Mouse (Mus musculus): ENCODE measurements around the gene G430095P16Rik. TPM values are rescaled to one million over a fixed set of nuclear protein-coding genes. Genes with fewer than 3 reads are reported as not detected.

Gene G430095P16Rik
- total RNA-seq, 2 experiments from 2014 or later: 0.46 TPM; not detected in 1

GRCm38 (mm10) chr8:84702963-84703465 is 19.8 kb upstream of the G430095P16Rik start:
- no peak for DNase-seq

DNA sequence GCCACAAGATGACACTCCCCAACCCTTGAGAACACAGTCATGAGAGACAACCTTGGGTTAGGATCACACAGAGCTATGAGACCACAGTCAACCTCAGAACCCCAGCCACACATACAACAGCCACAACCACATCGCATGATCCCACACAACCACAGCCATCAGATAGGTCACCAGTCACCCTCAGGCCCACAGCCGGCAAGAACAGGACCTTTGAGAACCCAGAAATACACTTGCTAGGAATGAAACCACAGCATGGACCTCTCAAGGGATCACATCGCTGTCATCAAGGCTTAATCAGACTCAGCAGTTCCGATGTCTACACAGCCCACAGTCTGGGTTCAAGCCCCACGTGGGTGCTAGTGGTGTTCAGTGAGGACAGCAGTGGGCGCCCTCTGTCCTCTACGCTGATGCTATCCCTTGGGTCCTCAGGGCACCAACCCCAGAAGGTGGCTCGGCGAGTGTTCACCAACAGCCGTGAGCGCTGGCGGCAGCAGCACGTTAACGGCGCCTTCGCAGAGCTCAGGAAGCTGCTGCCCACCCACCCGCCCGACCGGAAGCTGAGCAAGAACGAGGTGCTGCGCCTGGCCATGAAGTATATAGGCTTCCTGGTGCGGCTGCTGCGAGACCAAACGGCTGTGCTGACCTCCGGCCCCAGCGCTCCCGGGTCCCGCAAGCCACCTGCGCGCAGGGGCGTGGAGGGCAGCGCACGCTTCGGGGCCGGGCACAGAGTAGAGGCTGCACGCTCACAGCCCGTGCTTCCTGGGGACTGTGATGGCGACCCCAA is 19.1 kb upstream of the G430095P16Rik start:
- no peak for DNase-seq

DNA sequence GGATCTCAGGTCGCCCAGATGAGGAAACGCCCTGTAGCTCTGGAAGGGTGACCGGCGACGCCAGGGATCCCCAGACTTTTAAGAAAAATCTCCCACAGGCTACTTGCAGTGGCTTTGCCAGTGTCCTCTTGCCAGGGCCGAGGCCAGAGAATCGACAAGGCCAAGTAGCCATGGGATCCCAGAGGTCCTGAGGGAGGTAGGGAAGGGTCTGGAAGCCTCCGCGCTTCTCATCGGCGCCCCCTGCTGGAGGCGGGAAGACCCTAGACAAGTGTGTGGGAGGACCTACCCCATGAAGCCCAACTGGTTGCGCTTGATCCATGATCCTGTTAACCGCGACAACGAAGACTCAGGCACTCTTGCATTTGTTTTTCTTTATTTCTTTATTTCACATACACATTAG is 18.5 kb upstream of the G430095P16Rik start:
- DNase-seq: peak; percentile 77 to 88

DNA sequence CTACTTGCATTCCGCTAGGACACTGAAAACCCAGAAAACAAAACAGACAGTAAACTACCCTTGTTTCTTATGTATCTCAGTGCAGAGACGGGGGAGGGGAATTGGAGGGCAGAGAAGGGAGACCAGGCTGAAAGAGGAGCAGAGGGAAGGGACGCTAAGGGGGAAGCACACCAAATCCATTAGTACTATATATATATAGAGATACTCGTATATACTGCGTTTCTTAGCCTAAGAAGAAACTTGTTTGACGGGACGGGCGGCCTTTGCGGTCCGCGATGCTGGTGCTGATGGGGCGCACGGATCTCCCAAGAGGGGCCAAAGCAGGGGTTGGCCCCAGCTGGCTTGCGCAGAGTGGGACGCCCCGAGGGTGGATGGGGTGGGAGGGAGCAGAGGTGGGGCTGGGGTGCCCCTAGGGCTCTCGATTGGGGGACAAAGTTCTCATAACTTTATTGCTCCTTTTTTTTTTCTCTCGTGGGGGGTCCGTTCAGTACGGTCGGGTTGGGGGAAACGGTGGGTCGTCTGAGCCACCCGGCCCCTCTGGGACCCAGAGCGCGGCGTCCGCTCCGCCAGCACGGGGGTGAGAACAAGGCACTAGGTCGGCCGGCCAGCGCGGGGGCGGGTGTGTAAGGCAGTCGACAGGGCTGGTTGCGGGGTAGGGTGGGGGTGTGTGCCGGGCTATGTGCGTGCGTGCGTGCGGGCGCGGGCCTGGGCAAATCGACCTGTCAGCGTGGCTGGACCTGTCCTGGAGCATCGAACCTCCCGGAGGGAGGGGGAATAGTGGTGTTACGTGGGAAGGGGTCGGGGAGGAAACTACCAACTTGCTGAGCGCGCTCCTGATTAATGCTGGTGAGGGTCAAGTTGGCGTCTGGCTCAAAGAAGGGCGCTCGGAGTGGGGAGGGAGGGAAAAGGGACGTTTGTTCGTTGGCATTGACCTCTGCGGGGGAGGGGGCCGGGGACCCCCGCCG is 17.7 kb upstream of the G430095P16Rik start:
- DNase-seq: peak in 1 of 2 experiments; percentile 51

GRCm38 (mm10) chr8:84705960-84706359 is 16.8 kb upstream of the G430095P16Rik start:
- DNase-seq: no peak

GRCm38 (mm10) chr8:84706610-84707266 is 16.1 kb upstream of the G430095P16Rik start:
- peak in 1 of 2 experiments; percentile 58 for DNase-seq

GRCm38 (mm10) chr8:84707267-84707883 is 15.4 kb upstream of the G430095P16Rik start:
- peak in 1 of 2 experiments; percentile 59 for DNase-seq

DNA sequence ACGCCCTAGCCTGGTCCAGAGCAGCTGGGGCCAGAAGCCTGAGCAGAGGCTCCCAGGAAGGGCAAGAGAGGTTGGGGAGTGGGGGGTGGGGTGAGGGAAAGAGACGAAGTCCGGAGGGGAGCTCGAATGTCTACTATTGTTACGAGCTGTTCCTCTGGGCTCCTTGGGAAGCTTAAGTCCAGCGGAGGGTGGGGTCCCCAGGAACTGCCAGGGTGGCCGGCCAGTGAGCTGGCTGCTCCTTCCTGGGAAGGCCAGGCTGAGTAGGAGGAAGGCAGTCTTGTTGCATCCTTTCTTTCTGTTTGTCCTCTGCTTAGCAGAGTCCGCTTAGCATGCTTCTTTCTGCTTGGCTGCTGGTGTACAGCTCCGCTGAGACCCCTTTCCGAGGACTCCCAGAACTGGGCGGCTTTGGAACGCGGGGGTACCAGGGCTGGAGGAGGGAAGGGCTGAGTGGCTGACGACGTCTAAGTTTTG is 14.7 kb upstream of the G430095P16Rik start:
- DNase-seq: no peak

DNA sequence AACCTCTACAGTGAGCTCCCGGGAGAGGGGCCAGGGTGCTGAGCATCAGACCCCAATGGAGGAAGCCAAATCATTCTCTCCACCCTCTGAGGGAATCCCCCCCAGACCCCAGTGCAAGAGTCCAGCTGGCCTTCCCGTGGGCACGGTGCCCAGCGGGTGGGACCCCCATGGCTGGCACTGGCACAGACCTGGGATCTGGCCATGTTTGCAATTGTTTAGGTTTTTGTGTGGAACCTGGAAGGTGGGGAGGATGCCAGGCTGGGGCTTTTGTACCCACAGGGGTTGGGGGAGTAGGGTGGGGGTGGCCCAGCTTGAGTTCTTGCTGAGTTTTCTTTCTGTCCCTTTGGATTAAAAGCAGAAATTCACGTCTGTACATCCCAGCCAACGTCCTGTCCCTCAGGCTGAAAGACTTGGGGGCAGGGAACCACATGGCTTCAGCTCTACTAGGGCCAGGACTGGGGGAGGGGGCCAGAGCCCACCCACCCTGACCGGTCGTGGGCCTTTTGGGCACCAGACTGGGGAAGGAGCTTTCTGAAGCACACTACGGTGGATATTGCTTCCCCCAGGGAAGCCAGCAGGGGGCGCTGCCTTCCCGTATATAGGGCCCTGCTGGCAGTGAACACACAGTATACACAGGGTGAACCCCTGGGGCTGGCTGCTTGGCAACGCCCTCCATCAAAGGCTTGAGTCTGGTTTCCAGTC is 13.9 kb upstream of the G430095P16Rik start:
- DNase-seq: peak; percentile 81 to 87

DNA sequence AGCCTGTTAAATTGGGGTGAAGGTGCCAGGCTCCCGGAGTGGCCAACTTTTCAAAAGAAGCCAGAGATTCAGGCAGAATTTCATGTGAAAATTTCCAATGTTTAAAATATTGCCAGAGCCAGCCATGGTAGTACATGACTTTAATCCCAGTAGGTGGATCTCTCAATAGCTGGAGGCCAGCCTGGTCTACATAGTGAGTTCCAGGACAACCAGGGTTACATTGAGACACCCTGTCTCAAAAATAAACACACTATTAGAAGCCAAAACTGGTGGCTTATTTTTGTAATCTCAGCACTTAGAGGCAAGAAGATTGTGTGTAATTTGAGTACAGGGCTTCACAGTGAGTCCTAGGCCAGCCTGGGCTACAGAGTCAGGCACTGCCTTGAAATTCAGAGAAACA is 12.9 kb upstream of the G430095P16Rik start:
- DNase-seq: no peak

DNA sequence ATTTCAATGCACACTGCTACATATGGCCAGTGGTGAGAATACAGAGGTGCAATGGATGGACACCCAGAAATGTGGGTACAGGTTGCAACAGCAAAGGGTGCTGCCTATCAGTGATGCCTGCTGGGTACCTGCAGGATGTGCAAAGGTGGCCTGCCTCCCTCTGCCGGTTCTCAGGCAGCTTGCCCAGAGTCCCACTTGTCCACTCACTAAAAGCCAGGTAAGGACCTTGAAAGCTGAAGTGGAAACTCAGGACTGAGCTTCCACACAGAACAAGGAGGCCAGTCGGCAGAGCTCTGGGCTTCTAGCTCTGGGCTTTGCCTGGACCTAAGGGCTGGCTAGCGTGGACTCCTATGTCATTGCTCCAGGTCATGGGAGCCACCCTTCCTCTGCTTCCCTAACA is 11.5 kb upstream of the G430095P16Rik start:
- no peak for DNase-seq

DNA sequence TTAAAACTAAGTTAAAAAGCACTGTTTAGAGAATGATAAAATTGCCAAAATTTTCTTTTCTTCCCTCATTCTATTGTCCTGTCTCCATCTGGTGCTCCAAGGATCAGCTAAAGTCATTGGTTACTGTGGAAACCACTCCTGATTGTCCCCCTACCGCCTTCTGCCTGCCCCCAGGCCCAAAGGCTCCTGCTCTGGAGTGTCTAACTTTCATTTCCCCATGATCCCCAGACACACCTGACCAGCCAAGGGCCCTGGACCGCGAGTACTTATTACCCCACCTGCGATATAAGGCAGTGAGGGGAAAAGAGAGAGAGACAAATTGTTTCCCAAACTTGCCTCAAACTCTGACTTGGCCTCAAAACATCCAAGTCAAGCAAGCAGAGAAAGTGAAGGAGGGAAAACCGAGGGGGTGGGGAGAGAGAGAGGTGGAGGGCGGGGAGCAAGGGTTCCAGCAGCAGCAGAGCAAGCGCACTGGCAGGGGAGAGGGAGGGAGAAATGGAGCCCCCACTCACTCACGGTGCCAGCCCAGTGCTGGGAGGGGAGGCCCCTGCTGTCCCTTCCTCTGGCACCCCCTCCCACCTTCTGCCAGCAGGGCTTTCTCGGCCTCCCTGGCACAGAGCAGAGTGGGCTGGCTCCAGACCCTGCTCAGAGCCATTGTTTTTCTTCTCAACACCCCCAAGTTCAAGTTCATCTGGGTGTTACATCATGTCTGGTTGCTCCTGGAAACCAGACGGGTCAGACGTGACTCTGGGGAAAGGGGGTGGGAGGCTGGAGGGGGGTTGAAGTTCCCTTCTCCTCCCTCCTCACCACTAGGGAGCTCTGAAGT is 10.7 kb upstream of the G430095P16Rik start:
- no peak for DNase-seq

DNA sequence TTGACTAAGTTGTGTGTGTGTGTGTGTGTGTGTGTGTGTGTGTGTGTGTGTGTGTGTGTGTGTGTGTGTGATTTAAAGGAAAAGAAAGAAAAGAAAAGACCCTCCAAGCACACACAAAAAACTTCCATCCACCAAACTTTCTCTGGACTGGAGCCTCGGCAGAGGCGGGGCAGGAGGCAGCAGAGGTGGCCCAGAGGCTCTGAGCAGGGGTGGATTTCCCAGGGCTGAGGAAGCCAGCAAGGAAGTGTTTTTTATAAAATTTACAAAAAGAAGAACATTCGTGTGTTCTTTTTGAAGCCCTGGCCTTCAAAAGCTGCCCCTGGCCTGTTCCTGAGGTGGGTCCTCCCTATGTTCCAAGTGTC is 10.1 kb upstream of the G430095P16Rik start:
- DNase-seq: no peak

DNA sequence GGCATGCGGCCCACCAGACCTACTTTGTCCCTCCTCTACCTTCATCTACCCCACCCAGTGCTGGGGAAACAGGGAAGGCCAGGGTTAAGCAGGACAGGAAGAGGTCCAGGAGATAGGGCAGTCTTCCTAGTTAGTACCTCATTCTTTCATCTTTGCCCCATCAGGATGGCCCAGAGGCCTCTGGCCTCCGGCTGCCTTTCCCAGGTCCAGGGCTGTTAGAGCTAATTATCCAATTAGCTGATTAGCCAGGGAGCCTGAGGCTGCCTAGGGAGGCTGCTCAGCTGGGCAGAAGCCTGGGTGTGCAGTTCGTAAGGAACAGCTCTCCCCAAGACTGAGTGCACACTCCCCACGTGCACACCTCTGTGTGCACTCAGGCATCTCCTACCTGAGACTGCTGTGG is 9.4 kb upstream of the G430095P16Rik start:
- no peak for DNase-seq

DNA sequence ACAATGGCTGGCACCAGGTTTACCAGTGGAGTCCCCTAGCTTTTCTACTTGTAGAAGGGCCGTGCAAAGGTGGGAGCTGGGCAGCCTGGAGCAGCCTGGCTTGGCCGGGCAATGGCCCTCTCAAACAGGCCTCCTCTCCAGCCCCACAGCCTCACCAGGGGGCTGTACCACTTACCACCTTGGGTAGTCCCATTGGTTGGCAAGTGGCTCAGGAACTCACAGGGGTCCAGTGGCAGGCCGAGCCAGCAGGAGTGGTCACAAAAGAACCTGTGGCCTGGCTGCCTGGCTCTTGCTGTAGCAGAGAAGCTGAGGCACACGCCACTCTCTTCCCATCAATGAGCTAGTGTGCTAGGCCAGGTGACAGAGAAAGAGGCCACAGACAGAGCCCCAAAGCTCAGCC is 8.6 kb upstream of the G430095P16Rik start:
- DNase-seq: no peak

DNA sequence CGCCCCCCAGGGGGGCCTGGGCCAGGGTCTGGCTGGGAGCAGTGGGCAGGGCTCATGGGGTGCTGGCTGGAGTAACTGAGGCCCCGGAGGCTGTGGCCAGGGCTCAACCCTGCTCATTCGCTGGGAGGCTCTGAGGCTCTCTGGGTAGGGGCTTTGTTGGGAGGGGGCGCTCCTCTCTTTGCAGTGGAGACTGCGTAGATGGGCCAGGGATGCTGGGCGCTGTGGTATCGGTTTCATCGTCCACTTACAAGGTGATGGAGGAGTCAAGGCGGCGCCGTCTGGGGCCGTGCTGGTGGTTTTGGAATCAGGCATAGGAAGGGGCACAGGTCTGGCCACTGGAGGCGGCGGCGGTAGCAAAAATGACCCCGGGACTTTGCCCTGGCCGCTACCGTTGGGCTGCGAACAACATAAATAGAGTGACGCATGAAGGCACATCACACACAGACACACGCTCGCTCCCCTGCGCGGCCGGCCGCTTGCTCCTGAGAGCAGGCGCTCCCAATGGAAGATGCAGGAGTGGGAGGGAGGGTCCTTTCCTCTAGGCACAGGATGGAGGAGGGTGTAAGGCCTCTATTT is 6.8 kb upstream of the G430095P16Rik start:
- no peak for DNase-seq

- no peak for DNase-seq
These were observed 6.0 kb upstream of the G430095P16Rik start for GRCm38 (mm10) chr8:84716790-84717189.

GRCm38 (mm10) chr8:84718476-84718875 is 4.3 kb upstream of the G430095P16Rik start:
- DNase-seq: no peak

DNA sequence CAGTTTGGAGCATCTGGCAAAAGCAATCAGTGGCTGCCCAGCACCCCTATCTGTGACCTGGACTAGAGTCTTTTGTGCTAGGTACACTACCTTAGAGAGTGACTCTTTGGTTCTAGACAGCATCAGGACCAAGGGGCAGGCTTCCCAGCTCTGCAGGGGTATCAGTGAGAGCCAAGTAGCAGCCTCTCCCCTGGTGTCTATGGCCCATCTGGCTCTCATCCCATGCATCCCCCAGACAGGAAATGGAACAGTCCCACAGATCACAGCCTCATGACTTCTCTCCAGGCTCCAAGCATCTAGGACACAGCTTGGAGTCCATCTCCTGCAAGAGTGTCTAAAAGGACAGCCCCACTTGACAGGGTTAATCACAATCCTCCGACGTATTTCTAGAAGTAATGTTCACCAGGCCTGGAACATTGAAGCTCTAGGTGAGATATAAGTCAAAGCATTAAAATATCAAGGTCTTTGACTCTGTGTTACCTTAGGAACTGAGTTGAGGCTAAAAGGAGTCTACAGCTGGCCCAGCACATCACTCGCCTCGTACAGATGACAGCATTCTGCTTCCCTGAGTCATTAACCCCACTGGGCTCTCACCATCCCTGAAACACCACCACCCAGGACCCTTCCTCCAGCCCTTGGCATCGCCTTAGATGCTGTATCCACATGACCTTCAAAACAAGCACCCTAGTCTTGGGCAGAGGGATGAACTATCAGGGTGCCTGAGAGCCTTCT is 3.7 kb upstream of the G430095P16Rik start:
- no peak for DNase-seq
